Mouse (Mus musculus) neural tube, embryonic 13.5 days (tissue): Measurements from ENCODE around the gene Eva1c. TPM values are rescaled to one million over a fixed set of nuclear protein-coding genes. Genes with fewer than 3 reads are reported as not detected.

Experiments used
- ATAC-seq: fragments of 200-750 bp; cut with Nextera tagmentation; 2 replicates; pipeline ENCODE4 v1.8.0; 2017; ENCODE audit warnings: low read depth, mild to moderate bottlenecking, moderate TSS enrichment, moderate library complexity
- H3K27ac ChIP-seq: fragments of 300-500 bp; sonication (generic); replicated peaks from 2 replicates; pipeline ENCODE4 v1.5.1; 2015; ENCODE audit warnings: moderate library complexity, mild to moderate bottlenecking, inconsistent platforms
- H3K27me3 ChIP-seq: fragments of 300-500 bp; sonication (generic); 2 replicates; pipeline ENCODE4 v1.6.1; 2015; ENCODE audit warnings: mild to moderate bottlenecking, inconsistent platforms
- H3K36me3 ChIP-seq: fragments of 300-500 bp; sonication (generic); 2 replicates; pipeline ENCODE4 v1.6.1; 2015; ENCODE audit warnings: mild to moderate bottlenecking, inconsistent platforms
- H3K4me1 ChIP-seq: fragments of 300-500 bp; sonication (generic); replicated peaks from 2 replicates; pipeline ENCODE4 v1.6.1; 2015; ENCODE audit warnings: inconsistent platforms
- H3K4me2 ChIP-seq: fragments of 300-500 bp; sonication (generic); 2 replicates; pipeline ENCODE4 v1.6.1; 2015; ENCODE audit warnings: inconsistent platforms, mild to moderate bottlenecking, moderate library complexity
- H3K4me3 ChIP-seq: fragments of 300-500 bp; sonication (generic); 2 replicates; pipeline ENCODE4 v1.5.1; 2015; ENCODE audit warnings: mild to moderate bottlenecking, inconsistent platforms
- H3K9ac ChIP-seq: fragments of 300-500 bp; sonication (generic); 2 replicates; pipeline ENCODE4 v1.6.1; 2015; ENCODE audit warnings: moderate library complexity, mild to moderate bottlenecking, inconsistent platforms
- H3K9me3 ChIP-seq: fragments of 300-500 bp; sonication (generic); 2 replicates; pipeline ENCODE4 v1.6.1; 2016; ENCODE audit warnings: inconsistent platforms
- WGBS: fragments of 180-500 bp; shearing (Covaris S2); methylation state at CpG from one replicate; pipeline ENCODE4 v1.1.7; 2015; 5-methylcytosine and 5-hydroxymethylcytosine counted together
- microRNA-seq: library from miRNA; unstranded; fragments of <30 nt; microRNA quantifications from one replicate; pipeline ENCODE4, GENCODE M21; 2016
- polyA plus RNA-seq: library from polyadenylated mRNA; unstranded; fragments of >200 nt; fragmentation: Nextera tagmentation; extraction: Ambion mirVana; gene quantifications from 2 replicates; pipeline ENCODE4 v1.2.1, GENCODE M21; 2015

The Eva1c gene
- polyA plus RNA-seq, 1 experiment from 2014 or later = 2.9 TPM

- Histone ChIP-seq H3K4me3 (peak overlapping the region; percentile 80), H3K27me3 (no peaks in the 10 kb centered on the region), H3K36me3 (peaks cover 29% of the 10 kb centered on the region), H3K9me3 (no peaks in the 10 kb centered on the region), H3K4me1 (peaks cover 16% of the 10 kb centered on the region), H3K9ac (peak overlapping the region; percentile 83), H3K27ac (peak overlapping the region; percentile 85), H3K4me2 (peak overlapping the region; percentile 63)
- under 1% methylated on average over 38 of the region's 38 CpGs for WGBS
- ATAC-seq = peak; percentile 74
Measured at GRCm38 (mm10) chr16:90934193-90934686, 107.7 kb downstream of the Eva1c start.

- peak within 1 kb of the TSS; percentile 80 for H3K4me3 ChIP-seq
- H3K4me2 ChIP-seq = peak within 1 kb of the TSS; percentile 63
- H3K36me3 ChIP-seq = peaks cover 23% of the 10 kb centered on the region
- no peaks in the 10 kb centered on the region for H3K9me3 ChIP-seq
- WGBS = under 1% methylated on average over 56 of the region's 56 CpGs
- no peaks in the 10 kb centered on the region for H3K27me3 ChIP-seq
- peak within 1 kb of the TSS; percentile 83 for H3K9ac ChIP-seq
- peak within 1 kb of the TSS; percentile 85 for H3K27ac ChIP-seq
- H3K4me1 ChIP-seq = peaks cover 16% of the 10 kb centered on the region
- peak; percentile 97 for ATAC-seq
Measured at GRCm38 (mm10) chr16:90934687-90935328, 108.3 kb downstream of the Eva1c start, which contains the start of gene Cfap298. Gene Cfap298, minus strand, starts transcription at chr16:90935114.

- ATAC-seq = no peak
- Histone ChIP-seq H3K9me3 (no peaks in the 10 kb centered on the region), H3K27ac (no peak overlapping the region), H3K9ac (no peak overlapping the region), H3K36me3 (peaks cover 66% of the 10 kb centered on the region), H3K4me1 (no peaks in the 10 kb centered on the region), H3K27me3 (no peaks in the 10 kb centered on the region), H3K4me2 (no peak overlapping the region), H3K4me3 (no peak overlapping the region)
- 96% methylated on average over 7 of the region's 7 CpGs for WGBS
Measured at GRCm38 (mm10) chr16:90941246-90941645, 114.7 kb downstream of the Eva1c start.

GRCm38 (mm10) chr16:90946977-90947376, 120.5 kb downstream of the Eva1c start:
- ATAC-seq = no peak
- WGBS = 79% methylated on average over 8 of the region's 8 CpGs
- 0 out of 2 replicates have a peak overlapping the region, but pooled peaks have one; percentile 22 for H3K9ac ChIP-seq
- no peak overlapping the region for H3K4me2 ChIP-seq
- no peak overlapping the region for H3K4me3 ChIP-seq
- H3K4me1 ChIP-seq = no peaks in the 10 kb centered on the region
- no peaks in the 10 kb centered on the region for H3K27me3 ChIP-seq
- no peak overlapping the region for H3K27ac ChIP-seq
- H3K36me3 ChIP-seq = peaks cover 77% of the 10 kb centered on the region
- no peaks in the 10 kb centered on the region for H3K9me3 ChIP-seq

- ATAC-seq = no peak
- H3K9ac ChIP-seq = no peak overlapping the region
- WGBS = 64% methylated on average over 17 of the region's 17 CpGs
- H3K27ac ChIP-seq = no peak overlapping the region
- H3K27me3 ChIP-seq = no peaks in the 10 kb centered on the region
- no peak overlapping the region for H3K4me3 ChIP-seq
- no peaks in the 10 kb centered on the region for H3K9me3 ChIP-seq
- no peak overlapping the region for H3K4me2 ChIP-seq
- no peaks in the 10 kb centered on the region for H3K4me1 ChIP-seq
- peaks cover 76% of the 10 kb centered on the region for H3K36me3 ChIP-seq
Measured at GRCm38 (mm10) chr16:90950354-90950963, 123.9 kb downstream of the Eva1c start.

GRCm38 (mm10) chr16:90953147-90953546, 126.6 kb downstream of the Eva1c start:
- no peaks in the 10 kb centered on the region for H3K9me3 ChIP-seq
- peaks cover 77% of the 10 kb centered on the region for H3K36me3 ChIP-seq
- WGBS = 90% methylated on average over 9 of the region's 9 CpGs
- H3K9ac ChIP-seq = no peak overlapping the region
- ATAC-seq = no peak
- no peaks in the 10 kb centered on the region for H3K4me1 ChIP-seq
- H3K27me3 ChIP-seq = no peaks in the 10 kb centered on the region
- no peak overlapping the region for H3K27ac ChIP-seq
- H3K4me3 ChIP-seq = no peak overlapping the region
- H3K4me2 ChIP-seq = no peak overlapping the region

GRCm38 (mm10) chr16:90953770-90954169, 127.3 kb downstream of the Eva1c start:
- H3K27ac ChIP-seq = no peak overlapping the region
- H3K4me3 ChIP-seq = no peak overlapping the region
- H3K36me3 ChIP-seq = peaks cover 84% of the 10 kb centered on the region
- no peaks in the 10 kb centered on the region for H3K4me1 ChIP-seq
- no peaks in the 10 kb centered on the region for H3K9me3 ChIP-seq
- no peak for ATAC-seq
- H3K27me3 ChIP-seq = no peaks in the 10 kb centered on the region
- H3K4me2 ChIP-seq = no peak overlapping the region
- no peak overlapping the region for H3K9ac ChIP-seq
- 92% methylated on average over 6 of the region's 6 CpGs for WGBS

Small RNAs within 50 kb of the gene (microRNA-seq; reads per million reads assigned to microRNA genes)
- gene Gm22933 = not detected

Other genes starting within 250 kb of the Eva1c start
- 22.0 and 22.8 TPM in 2 replicates for gene Mis18a, start 99.3 kb upstream of the Eva1c start, polyA plus RNA-seq
- gene Mrap, start 88.5 kb upstream of the Eva1c start, polyA plus RNA-seq = not detected in 2 replicates
- 8.8 TPM in 2 replicates for gene Urb1, start 16.3 kb upstream of the Eva1c start, polyA plus RNA-seq
- 45.4 and 52.1 TPM in 2 replicates for gene Cfap298, start 108.4 kb downstream of the Eva1c start, polyA plus RNA-seq
- gene Synj1, start 184.6 kb downstream of the Eva1c start, polyA plus RNA-seq = 35.2 and 38.2 TPM in 2 replicates
- gene Paxbp1, start 217.8 kb downstream of the Eva1c start, polyA plus RNA-seq = 61.8 and 73.5 TPM in 2 replicates